Mouse (Mus musculus) limb, embryonic 14.5 days (tissue): ENCODE data around the gene Tpsg1. TPM values are rescaled to one million over a fixed set of nuclear protein-coding genes. Genes with fewer than 3 reads are reported as not detected.

ENCODE experiments used
- ATAC-seq: fragments of 200-750 bp; cut with Nextera tagmentation; 2 replicates; pipeline ENCODE4 v1.8.0; 2017; ENCODE audit warnings: low read depth, moderate number of reproducible peaks, moderate TSS enrichment; ENCODE audit not compliant: low FRiP score
- DNase-seq: peaks from one replicate; pipeline ENCODE4 v3.0.0-alpha.2; 2015; ENCODE audit warnings: low spot score
- H3K27ac ChIP-seq: fragments of 300-500 bp; sonication (generic); replicated peaks from 2 replicates; pipeline ENCODE4 v1.5.1; 2014; ENCODE audit warnings: low read depth, mild to moderate bottlenecking, low read length, moderate library complexity, mixed read lengths
- H3K27me3 ChIP-seq: fragments of 300-500 bp; sonication (generic); 2 replicates; pipeline ENCODE4 v1.6.1; 2014; ENCODE audit warnings: low read length, mixed read lengths; ENCODE audit not compliant: control insufficient read depth, insufficient read depth
- H3K36me3 ChIP-seq: fragments of 300-500 bp; sonication (generic); 2 replicates; pipeline ENCODE4 v1.6.1; 2014; ENCODE audit warnings: mild to moderate bottlenecking, low read length, moderate library complexity, mixed read lengths; ENCODE audit not compliant: control insufficient read depth, insufficient read depth
- H3K4me1 ChIP-seq: fragments of 300-500 bp; sonication (generic); 2 replicates; pipeline ENCODE4 v1.6.1; 2014; ENCODE audit warnings: antibody characterized with exemption, low read length, mixed read lengths; ENCODE audit not compliant: control insufficient read depth, insufficient read depth
- H3K4me2 ChIP-seq: fragments of 300-500 bp; sonication (generic); replicated peaks from 2 replicates; pipeline ENCODE4 v1.6.1; 2014; ENCODE audit warnings: low read depth, mild to moderate bottlenecking, low read length, moderate library complexity; ENCODE audit not compliant: severe bottlenecking
- H3K4me3 ChIP-seq: fragments of 300-500 bp; sonication (generic); replicated peaks from 2 replicates; pipeline ENCODE4 v1.5.1; 2014; ENCODE audit warnings: low read length
- H3K9ac ChIP-seq: fragments of 300-500 bp; sonication (generic); 2 replicates; pipeline ENCODE4 v1.6.1; 2014; ENCODE audit warnings: mild to moderate bottlenecking, low read depth, low read length, moderate library complexity; ENCODE audit not compliant: severe bottlenecking
- H3K9me3 ChIP-seq: fragments of 300-500 bp; sonication (generic); 2 replicates; pipeline ENCODE4 v1.6.1; 2016; ENCODE audit warnings: low read length; ENCODE audit not compliant: control insufficient read depth
- POLR2A ChIP-seq: fragments of 200-500 bp; IDR thresholded peaks from 2 replicates; pipeline ENCODE4 v1.8.0; 2012; ENCODE audit warnings: inconsistent platforms, mild to moderate bottlenecking, moderate library complexity, borderline replicate concordance; ENCODE audit not compliant: insufficient read depth, insufficient read length; ENCODE audit errors: extremely low read depth
- WGBS: fragments of 180-500 bp; shearing (Covaris S2); extraction: QIAGEN DNeasy Blood & Tissue Kit; methylation state at CpG from one replicate; pipeline ENCODE4 v1.1.7; 2014; 5-methylcytosine and 5-hydroxymethylcytosine counted together
- polyA plus RNA-seq, 2 experiments: library from polyadenylated mRNA; depleted of rRNA in 1 of 2; stranded (reverse) in 1 of 2; unstranded in 1 of 2; fragments of >200 nt; fragmentation: Nextera tagmentation in 1 of 2; extraction: Ambion mirVana in 1 of 2; gene quantifications; 2 replicates each; pipeline versions ENCODE4 v1.2.1 to v1.2.3; 2012 to 2014

Gene Tpsg1
- polyA plus RNA-seq, 2 experiments: 11.3 to 14.6 TPM

DNA sequence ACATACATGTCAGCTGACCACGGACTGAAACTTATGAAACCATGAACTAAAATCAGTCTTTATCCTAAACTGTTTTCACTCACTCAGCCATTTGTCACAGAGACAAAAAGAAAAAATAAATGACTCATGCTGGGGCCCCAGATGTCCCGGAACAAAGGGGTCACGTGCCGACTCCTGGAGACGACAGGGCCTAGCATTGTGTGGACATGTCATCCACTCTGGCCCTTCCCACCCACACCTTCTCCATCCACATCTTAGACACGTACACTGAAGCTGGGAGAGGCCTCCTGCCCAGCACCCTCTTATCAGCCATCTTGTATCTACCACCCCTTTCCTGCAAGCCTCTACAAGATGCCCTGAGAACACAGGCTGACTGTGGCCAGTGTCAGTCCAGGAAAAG lies 48.9 kb downstream of the Tpsg1 start:
- ATAC-seq: no peak
- no peak for TF ChIP-seq POLR2A
- H3K4me3 ChIP-seq: no peak overlapping the region
- no peaks in the 10 kb centered on the region for H3K9me3 ChIP-seq
- H3K4me2 ChIP-seq: no peak overlapping the region
- peaks cover 4% of the 10 kb centered on the region; the same call in 1 of the 2 replicates for H3K36me3 ChIP-seq
- H3K9ac ChIP-seq: no peak overlapping the region
- 86% methylated on average over 6 of the region's 6 CpGs for WGBS
- no peaks in the 10 kb centered on the region for H3K27me3 ChIP-seq
- H3K4me1 ChIP-seq: peaks cover 65% of the 10 kb centered on the region
- no peak for DNase-seq
- H3K27ac ChIP-seq: no peak overlapping the region

GRCm38 (mm10) chr17:25418926-25419325 lies 49.9 kb downstream of the Tpsg1 start:
- H3K4me2 ChIP-seq: no peak overlapping the region
- no peak for ATAC-seq
- DNase-seq: no peak
- no peak overlapping the region for H3K4me3 ChIP-seq
- no peak overlapping the region for H3K27ac ChIP-seq
- 32% methylated on average over 9 of the region's 9 CpGs for WGBS
- no peaks in the 10 kb centered on the region for H3K27me3 ChIP-seq
- peaks cover 64% of the 10 kb centered on the region for H3K4me1 ChIP-seq
- peaks cover 5% of the 10 kb centered on the region; the same call in 1 of the 2 replicates for H3K36me3 ChIP-seq
- H3K9me3 ChIP-seq: no peaks in the 10 kb centered on the region
- TF ChIP-seq POLR2A: no peak
- H3K9ac ChIP-seq: no peak overlapping the region

GRCm38 (mm10) chr17:25420998-25421397 lies 51.9 kb downstream of the Tpsg1 start:
- ATAC-seq: no peak
- DNase-seq: no peak
- WGBS: 90% methylated on average over 3 of the region's 3 CpGs
- Histone ChIP-seq H3K27me3 (no peaks in the 10 kb centered on the region), H3K9ac (no peak overlapping the region), H3K9me3 (no peaks in the 10 kb centered on the region), H3K4me2 (no peak overlapping the region), H3K4me3 (no peak overlapping the region), H3K4me1 (peaks cover 43% of the 10 kb centered on the region), H3K27ac (0 out of 2 replicates have a peak overlapping the region, but pooled peaks have one; percentile 13), H3K36me3 (peaks cover 5% of the 10 kb centered on the region; the same call in 1 of the 2 replicates)
- no peak for TF ChIP-seq POLR2A

Other genes starting within 250 kb of the Tpsg1 start
- gene Ptx4, start 248.5 kb upstream of the Tpsg1 start, polyA plus RNA-seq (2012; rRNA removed): 1.8 and 2.3 TPM in 2 replicates
- gene Ptx4, start 248.5 kb upstream of the Tpsg1 start, polyA plus RNA-seq (2014; fragmentation: Nextera tagmentation; extraction: Ambion mirVana): 2.0 and 2.7 TPM in 2 replicates
- gene Clcn7, start 235.9 kb upstream of the Tpsg1 start, polyA plus RNA-seq (2012; rRNA removed): 32.4 and 40.1 TPM in 2 replicates
- gene Clcn7, start 235.9 kb upstream of the Tpsg1 start, polyA plus RNA-seq (2014; fragmentation: Nextera tagmentation; extraction: Ambion mirVana): 21.3 and 26.3 TPM in 2 replicates
- 0.03 TPM in 1 of 2 replicates, not detected in the other for gene Ccdc154, start 206.8 kb upstream of the Tpsg1 start, polyA plus RNA-seq (2012; rRNA removed)
- not detected in 2 replicates for gene Ccdc154, start 206.8 kb upstream of the Tpsg1 start, polyA plus RNA-seq (2014; fragmentation: Nextera tagmentation; extraction: Ambion mirVana)
- not detected in 2 replicates for gene Gm38655, start 193.8 kb upstream of the Tpsg1 start, polyA plus RNA-seq (2012; rRNA removed)
- gene Gm38655, start 193.8 kb upstream of the Tpsg1 start, polyA plus RNA-seq (2014; fragmentation: Nextera tagmentation; extraction: Ambion mirVana): not detected in 2 replicates
- 27.1 and 27.3 TPM in 2 replicates for gene BC003965, start 184.7 kb upstream of the Tpsg1 start, polyA plus RNA-seq (2012; rRNA removed)
- 28.6 and 28.8 TPM in 2 replicates for gene BC003965, start 184.7 kb upstream of the Tpsg1 start, polyA plus RNA-seq (2014; fragmentation: Nextera tagmentation; extraction: Ambion mirVana)
- 18.0 and 22.1 TPM in 2 replicates for gene Unkl, start 180.9 kb upstream of the Tpsg1 start, polyA plus RNA-seq (2012; rRNA removed)
- 6.1 and 6.3 TPM in 2 replicates for gene Unkl, start 180.9 kb upstream of the Tpsg1 start, polyA plus RNA-seq (2014; fragmentation: Nextera tagmentation; extraction: Ambion mirVana)
- 29.4 and 34.7 TPM in 2 replicates for gene Gnptg, start 129.1 kb upstream of the Tpsg1 start, polyA plus RNA-seq (2012; rRNA removed)
- 30.9 and 33.4 TPM in 2 replicates for gene Gnptg, start 129.1 kb upstream of the Tpsg1 start, polyA plus RNA-seq (2014; fragmentation: Nextera tagmentation; extraction: Ambion mirVana)
- 40.6 and 43.7 TPM in 2 replicates for gene Tsr3, start 129.1 kb upstream of the Tpsg1 start, polyA plus RNA-seq (2012; rRNA removed)
- 46.3 and 47.9 TPM in 2 replicates for gene Tsr3, start 129.1 kb upstream of the Tpsg1 start, polyA plus RNA-seq (2014; fragmentation: Nextera tagmentation; extraction: Ambion mirVana)
- 1.5 and 1.9 TPM in 2 replicates for gene Baiap3, start 112.9 kb upstream of the Tpsg1 start, polyA plus RNA-seq (2012; rRNA removed)
- 0.89 and 1.5 TPM in 2 replicates for gene Baiap3, start 112.9 kb upstream of the Tpsg1 start, polyA plus RNA-seq (2014; fragmentation: Nextera tagmentation; extraction: Ambion mirVana)
- gene Ube2i, start 94.7 kb upstream of the Tpsg1 start, polyA plus RNA-seq (2012; rRNA removed): 434 and 540 TPM in 2 replicates
- 533 and 582 TPM in 2 replicates for gene Ube2i, start 94.7 kb upstream of the Tpsg1 start, polyA plus RNA-seq (2014; fragmentation: Nextera tagmentation; extraction: Ambion mirVana)
- 6.0 and 8.5 TPM in 2 replicates for gene Prss34, start 70.9 kb upstream of the Tpsg1 start, polyA plus RNA-seq (2012; rRNA removed)
- gene Prss34, start 70.9 kb upstream of the Tpsg1 start, polyA plus RNA-seq (2014; fragmentation: Nextera tagmentation; extraction: Ambion mirVana): 6.7 and 10.6 TPM in 2 replicates
- 0.13 TPM in 1 of 2 replicates, not detected in the other for gene Prss28, start 60.6 kb upstream of the Tpsg1 start, polyA plus RNA-seq (2012; rRNA removed)
- not detected in 2 replicates for gene Prss28, start 60.6 kb upstream of the Tpsg1 start, polyA plus RNA-seq (2014; fragmentation: Nextera tagmentation; extraction: Ambion mirVana)
- gene Prss29, start 50.6 kb upstream of the Tpsg1 start, polyA plus RNA-seq (2012; rRNA removed): not detected in 2 replicates
- gene Prss29, start 50.6 kb upstream of the Tpsg1 start, polyA plus RNA-seq (2014; fragmentation: Nextera tagmentation; extraction: Ambion mirVana): not detected in 2 replicates
- 1.5 and 2.1 TPM in 2 replicates for gene Tpsab1, start 23.7 kb upstream of the Tpsg1 start, polyA plus RNA-seq (2012; rRNA removed)
- 1.2 and 2.2 TPM in 2 replicates for gene Tpsab1, start 23.7 kb upstream of the Tpsg1 start, polyA plus RNA-seq (2014; fragmentation: Nextera tagmentation; extraction: Ambion mirVana)
- 31.8 and 35.9 TPM in 2 replicates for gene Tpsb2, start 3.0 kb upstream of the Tpsg1 start, polyA plus RNA-seq (2012; rRNA removed)
- 38.0 and 83.8 TPM in 2 replicates for gene Tpsb2, start 3.0 kb upstream of the Tpsg1 start, polyA plus RNA-seq (2014; fragmentation: Nextera tagmentation; extraction: Ambion mirVana)
- gene Cacna1h, start 64.5 kb downstream of the Tpsg1 start, polyA plus RNA-seq (2012; rRNA removed): 58.0 and 73.0 TPM in 2 replicates
- 6.9 TPM in 2 replicates for gene Cacna1h, start 64.5 kb downstream of the Tpsg1 start, polyA plus RNA-seq (2014; fragmentation: Nextera tagmentation; extraction: Ambion mirVana)
- 0.05 and 0.08 TPM in 2 replicates for gene Tekt4, start 85.3 kb downstream of the Tpsg1 start, polyA plus RNA-seq (2012; rRNA removed)
- not detected in 2 replicates for gene Tekt4, start 85.3 kb downstream of the Tpsg1 start, polyA plus RNA-seq (2014; fragmentation: Nextera tagmentation; extraction: Ambion mirVana)
- gene Sstr5, start 128.0 kb downstream of the Tpsg1 start, polyA plus RNA-seq (2012; rRNA removed): 0.09 TPM in 2 replicates
- 0.10 TPM in 1 of 2 replicates, not detected in the other for gene Sstr5, start 128.0 kb downstream of the Tpsg1 start, polyA plus RNA-seq (2014; fragmentation: Nextera tagmentation; extraction: Ambion mirVana)
- gene Sox8, start 201.4 kb downstream of the Tpsg1 start, polyA plus RNA-seq (2012; rRNA removed): 16.3 and 23.4 TPM in 2 replicates
- 12.6 and 16.7 TPM in 2 replicates for gene Sox8, start 201.4 kb downstream of the Tpsg1 start, polyA plus RNA-seq (2014; fragmentation: Nextera tagmentation; extraction: Ambion mirVana)
- 20.3 and 26.3 TPM in 2 replicates for gene Lmf1, start 209.8 kb downstream of the Tpsg1 start, polyA plus RNA-seq (2012; rRNA removed)
- gene Lmf1, start 209.8 kb downstream of the Tpsg1 start, polyA plus RNA-seq (2014; fragmentation: Nextera tagmentation; extraction: Ambion mirVana): 26.9 and 28.7 TPM in 2 replicates